Mouse (Mus musculus): ENCODE data around the gene Phf19. TPM values are rescaled to one million over a fixed set of nuclear protein-coding genes. Genes with fewer than 3 reads are reported as not detected.

The Phf19 gene
- polyA plus RNA-seq, 1 experiment from 2014 or later: 3.9 TPM

GRCm38 (mm10) chr2:34957405-34957804 lies 43.6 kb upstream of the Phf19 start:
- no peak overlapping the region for H3K4me2 ChIP-seq
- no peaks in the 10 kb centered on the region for H3K36me3 ChIP-seq (ENCODE audit: control insufficient read depth, insufficient read depth, low read length)
- H3K27ac ChIP-seq (ENCODE audit: low read depth, low read length): no peak overlapping the region
- H3K4me1 ChIP-seq (ENCODE audit: control insufficient read depth, insufficient read depth, low read length): no peaks in the 10 kb centered on the region
- H3K4me3 ChIP-seq (ENCODE audit: low read depth, low read length): no peak overlapping the region
- H3K27me3 ChIP-seq (ENCODE audit: control insufficient read depth, insufficient read depth, low read length): no peaks in the 10 kb centered on the region
- WGBS: 81% methylated on average over 1 of the region's 1 CpGs
- ATAC-seq (ENCODE audit: low FRiP score) (no peak), DNase-seq (ENCODE audit: low spot score, missing footprints) (no peak)
- no peaks in the 10 kb centered on the region for H3K9me3 ChIP-seq (ENCODE audit: control insufficient read depth, low read length)
- no peak overlapping the region for H3K9ac ChIP-seq (ENCODE audit: low read length)

- whole genome bisulfite sequencing: 54% methylated on average over 5 of the region's 5 CpGs
- DNase-seq (ENCODE audit: low spot score, missing footprints): no peak
Measured at GRCm38 (mm10) chr2:34956941-34957340, 43.1 kb upstream of the Phf19 start.

GRCm38 (mm10) chr2:34954344-34954743 lies 40.5 kb upstream of the Phf19 start:
- no peaks in the 10 kb centered on the region for H3K9me3 ChIP-seq (ENCODE audit: control insufficient read depth, low read length)

More at GRCm38 (mm10) chr2:34956941-34957340, 43.1 kb upstream of the Phf19 start:
- no peaks in the 10 kb centered on the region for H3K36me3 ChIP-seq (ENCODE audit: control insufficient read depth, insufficient read depth, low read length)
- no peaks in the 10 kb centered on the region for H3K9me3 ChIP-seq (ENCODE audit: control insufficient read depth, low read length)
- no peaks in the 10 kb centered on the region for H3K4me1 ChIP-seq (ENCODE audit: control insufficient read depth, insufficient read depth, low read length)
- no peak overlapping the region for H3K4me3 ChIP-seq (ENCODE audit: low read depth, low read length)
- no peaks in the 10 kb centered on the region for H3K27me3 ChIP-seq (ENCODE audit: control insufficient read depth, insufficient read depth, low read length)
- H3K27ac ChIP-seq (ENCODE audit: low read depth, low read length): no peak overlapping the region
- no peak overlapping the region for H3K9ac ChIP-seq (ENCODE audit: low read length)
- no peak overlapping the region for H3K4me2 ChIP-seq
- ATAC-seq (ENCODE audit: low FRiP score): no peak

GRCm38 (mm10) chr2:34953547-34954116 lies 39.8 kb upstream of the Phf19 start:
- Histone ChIP-seq H3K27me3 (ENCODE audit: control insufficient read depth, insufficient read depth, low read length) (no peaks in the 10 kb centered on the region), H3K36me3 (ENCODE audit: control insufficient read depth, insufficient read depth, low read length) (no peaks in the 10 kb centered on the region), H3K9ac (ENCODE audit: low read length) (no peak overlapping the region), H3K4me1 (ENCODE audit: control insufficient read depth, insufficient read depth, low read length) (no peaks in the 10 kb centered on the region), H3K27ac (ENCODE audit: low read depth, low read length) (no peak overlapping the region), H3K4me2 (no peak overlapping the region), H3K9me3 (ENCODE audit: control insufficient read depth, low read length) (no peaks in the 10 kb centered on the region), H3K4me3 (ENCODE audit: low read depth, low read length) (no peak overlapping the region)
- no peak for ATAC-seq (ENCODE audit: low FRiP score)
- no peak for DNase-seq (ENCODE audit: low spot score, missing footprints)
- WGBS: 81% methylated on average over 2 of the region's 2 CpGs

More at GRCm38 (mm10) chr2:34954344-34954743, 40.5 kb upstream of the Phf19 start:
- no peak overlapping the region for H3K4me2 ChIP-seq
- H3K36me3 ChIP-seq (ENCODE audit: control insufficient read depth, insufficient read depth, low read length): no peaks in the 10 kb centered on the region
- H3K4me3 ChIP-seq (ENCODE audit: low read depth, low read length): no peak overlapping the region
- H3K4me1 ChIP-seq (ENCODE audit: control insufficient read depth, insufficient read depth, low read length): no peaks in the 10 kb centered on the region
- no peak overlapping the region for H3K27ac ChIP-seq (ENCODE audit: low read depth, low read length)
- H3K9ac ChIP-seq (ENCODE audit: low read length): no peak overlapping the region
- ATAC-seq (ENCODE audit: low FRiP score) (no peak), DNase-seq (ENCODE audit: low spot score, missing footprints) (no peak)
- H3K27me3 ChIP-seq (ENCODE audit: control insufficient read depth, insufficient read depth, low read length): no peaks in the 10 kb centered on the region

- no peak overlapping the region for H3K27ac ChIP-seq (ENCODE audit: low read depth, low read length)
- H3K4me3 ChIP-seq (ENCODE audit: low read depth, low read length): no peak overlapping the region
- H3K27me3 ChIP-seq (ENCODE audit: control insufficient read depth, insufficient read depth, low read length): no peaks in the 10 kb centered on the region
- H3K36me3 ChIP-seq (ENCODE audit: control insufficient read depth, insufficient read depth, low read length): no peaks in the 10 kb centered on the region
- no peaks in the 10 kb centered on the region for H3K4me1 ChIP-seq (ENCODE audit: control insufficient read depth, insufficient read depth, low read length)
- no peak for DNase-seq (ENCODE audit: low spot score, missing footprints)
- WGBS: 75% methylated on average over 4 of the region's 4 CpGs
- H3K9me3 ChIP-seq (ENCODE audit: control insufficient read depth, low read length): no peaks in the 10 kb centered on the region
- no peak overlapping the region for H3K4me2 ChIP-seq
- no peak for ATAC-seq (ENCODE audit: low FRiP score)
- no peak overlapping the region for H3K9ac ChIP-seq (ENCODE audit: low read length)
Measured at GRCm38 (mm10) chr2:34953018-34953417, 39.2 kb upstream of the Phf19 start.

GRCm38 (mm10) chr2:34951469-34951868 lies 37.6 kb upstream of the Phf19 start:
- no peak overlapping the region for H3K4me3 ChIP-seq (ENCODE audit: low read depth, low read length)
- H3K4me1 ChIP-seq (ENCODE audit: control insufficient read depth, insufficient read depth, low read length): no peaks in the 10 kb centered on the region
- ATAC-seq (ENCODE audit: low FRiP score) (no peak), DNase-seq (ENCODE audit: low spot score, missing footprints) (no peak)
- no peaks in the 10 kb centered on the region for H3K36me3 ChIP-seq (ENCODE audit: control insufficient read depth, insufficient read depth, low read length)
- H3K4me2 ChIP-seq: no peak overlapping the region
- H3K27ac ChIP-seq (ENCODE audit: low read depth, low read length): no peak overlapping the region
- H3K9me3 ChIP-seq (ENCODE audit: control insufficient read depth, low read length): no peaks in the 10 kb centered on the region
- no peaks in the 10 kb centered on the region for H3K27me3 ChIP-seq (ENCODE audit: control insufficient read depth, insufficient read depth, low read length)
- H3K9ac ChIP-seq (ENCODE audit: low read length): no peak overlapping the region

- no peaks in the 10 kb centered on the region for H3K36me3 ChIP-seq (ENCODE audit: control insufficient read depth, insufficient read depth, low read length)
- WGBS: 40% methylated on average over 2 of the region's 2 CpGs
- no peaks in the 10 kb centered on the region for H3K27me3 ChIP-seq (ENCODE audit: control insufficient read depth, insufficient read depth, low read length)
- H3K27ac ChIP-seq (ENCODE audit: low read depth, low read length): no peak overlapping the region
- no peak overlapping the region for H3K4me2 ChIP-seq
- DNase-seq (ENCODE audit: low spot score, missing footprints) (no peak), ATAC-seq (ENCODE audit: low FRiP score) (no peak)
- no peaks in the 10 kb centered on the region for H3K9me3 ChIP-seq (ENCODE audit: control insufficient read depth, low read length)
- H3K9ac ChIP-seq (ENCODE audit: low read length): no peak overlapping the region
- no peaks in the 10 kb centered on the region for H3K4me1 ChIP-seq (ENCODE audit: control insufficient read depth, insufficient read depth, low read length)
- H3K4me3 ChIP-seq (ENCODE audit: low read depth, low read length): no peak overlapping the region
Measured at GRCm38 (mm10) chr2:34948622-34949021, 34.8 kb upstream of the Phf19 start.

- ATAC-seq (ENCODE audit: low FRiP score) (no peak), DNase-seq (ENCODE audit: low spot score, missing footprints) (no peak)
- 63% methylated on average over 4 of the region's 4 CpGs for WGBS
Measured at GRCm38 (mm10) chr2:34946046-34946445, 32.2 kb upstream of the Phf19 start.

GRCm38 (mm10) chr2:34945580-34945979 lies 31.8 kb upstream of the Phf19 start:
- ATAC-seq (ENCODE audit: low FRiP score) (no peak), DNase-seq (ENCODE audit: low spot score, missing footprints) (no peak)
- Histone ChIP-seq H3K4me1 (ENCODE audit: control insufficient read depth, insufficient read depth, low read length) (no peaks in the 10 kb centered on the region), H3K27ac (ENCODE audit: low read depth, low read length) (no peak overlapping the region), H3K9me3 (ENCODE audit: control insufficient read depth, low read length) (no peaks in the 10 kb centered on the region), H3K4me3 (ENCODE audit: low read depth, low read length) (no peak overlapping the region), H3K36me3 (ENCODE audit: control insufficient read depth, insufficient read depth, low read length) (no peaks in the 10 kb centered on the region), H3K4me2 (no peak overlapping the region), H3K27me3 (ENCODE audit: control insufficient read depth, insufficient read depth, low read length) (no peaks in the 10 kb centered on the region), H3K9ac (ENCODE audit: low read length) (no peak overlapping the region)
- 89% methylated on average over 4 of the region's 4 CpGs for WGBS

More at GRCm38 (mm10) chr2:34946046-34946445, 32.2 kb upstream of the Phf19 start:
- H3K27ac ChIP-seq (ENCODE audit: low read depth, low read length): no peak overlapping the region
- H3K36me3 ChIP-seq (ENCODE audit: control insufficient read depth, insufficient read depth, low read length): no peaks in the 10 kb centered on the region
- no peak overlapping the region for H3K4me2 ChIP-seq
- no peaks in the 10 kb centered on the region for H3K9me3 ChIP-seq (ENCODE audit: control insufficient read depth, low read length)
- H3K27me3 ChIP-seq (ENCODE audit: control insufficient read depth, insufficient read depth, low read length): no peaks in the 10 kb centered on the region
- no peaks in the 10 kb centered on the region for H3K4me1 ChIP-seq (ENCODE audit: control insufficient read depth, insufficient read depth, low read length)
- H3K4me3 ChIP-seq (ENCODE audit: low read depth, low read length): no peak overlapping the region
- H3K9ac ChIP-seq (ENCODE audit: low read length): no peak overlapping the region

Data from midbrain, embryonic 11.5 days (tissue).